In the genomic region with DNA sequence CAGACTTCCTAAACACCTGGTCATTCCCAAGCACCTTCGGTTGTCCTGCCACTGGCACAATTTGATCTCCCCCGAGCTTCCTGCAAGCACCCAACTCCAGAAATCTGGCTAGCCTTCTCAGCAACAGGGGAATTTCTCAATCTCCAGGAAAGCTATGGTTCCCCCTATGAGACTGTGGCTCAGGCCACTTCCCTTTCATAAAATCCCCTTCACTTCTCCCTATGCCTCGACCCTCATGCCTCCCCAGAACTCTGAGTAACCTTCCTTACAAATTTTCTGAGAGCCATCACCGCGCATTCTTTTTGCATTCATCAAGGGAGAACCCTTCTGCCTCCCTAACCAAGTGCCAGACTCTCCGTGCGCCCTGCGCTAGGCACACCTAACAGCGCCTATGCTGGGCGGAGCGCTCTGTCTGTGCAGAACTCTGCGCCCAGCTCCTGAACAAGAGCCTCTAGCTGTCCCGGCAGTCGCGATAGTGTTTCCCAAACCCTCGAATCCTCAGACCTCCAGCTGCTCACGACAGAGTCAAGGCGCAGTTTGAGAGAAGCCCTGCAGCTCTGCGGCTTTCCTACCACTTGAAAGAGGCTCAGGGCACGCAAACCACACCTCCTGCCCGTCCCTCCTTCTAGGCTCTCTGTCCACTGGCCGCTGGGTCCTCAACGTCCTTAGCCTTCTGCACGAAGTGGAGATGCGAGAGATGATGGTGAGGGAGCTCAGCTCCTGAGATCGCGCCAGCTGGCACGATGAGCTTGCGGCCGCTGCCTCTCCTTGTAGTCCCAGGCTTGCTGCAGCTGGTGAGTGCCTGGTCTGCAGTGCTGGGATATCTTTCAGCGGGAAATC, we compare ENCODE assay signal across 8 mouse cellular contexts. TPM values are rescaled to one million over a fixed set of nuclear protein-coding genes. Genes with fewer than 3 reads are reported as not detected.
DNase-seq lines count a peak whose midpoint lies in the region; ATAC-seq and TF ChIP-seq lines count a peak whose summit lies in the region.
"Had no signal": no experiment of that assay in that cellular context is flagged by ENCODE, and none has a peak within 500 bp of the region (broad histone marks: within the 10 kb centered on the region; RNA-seq: fewer than 3 reads in every experiment).

TSS of gene Nxph2 (plus strand) at position 501 of the 840 bp plus-strand sequence.

- 3% methylated on average over 31 of the region's 31 CpGs for WGBS in forebrain, embryonic 15.5 days
- WGBS in midbrain, embryonic 12.5 days, result 3% methylated on average over 31 of the region's 31 CpGs

- H3K4me2 ChIP-seq in forebrain, embryonic 15.5 days (replicated peaks), result peak within 1 kb of the TSS; percentile 69
- peak within 1 kb of the TSS; percentile 86 for H3K4me2 ChIP-seq in midbrain, embryonic 12.5 days (replicated peaks)

- peaks cover 11% of the 10 kb centered on the region for H3K4me1 ChIP-seq in forebrain, embryonic 15.5 days
- H3K4me1 ChIP-seq in midbrain, embryonic 12.5 days, result peaks cover 6% of the 10 kb centered on the region; the same call in 1 of the 2 replicates

- peak; percentile 82 for ATAC-seq in forebrain, embryonic 15.5 days (replicated peaks)
- ATAC-seq in midbrain, embryonic 12.5 days (ENCODE audit: low FRiP score, low read depth), result peak; percentile 83

- H3K36me3 ChIP-seq in forebrain, embryonic 15.5 days, result no peaks in the 10 kb centered on the region
- H3K36me3 ChIP-seq in midbrain, embryonic 12.5 days, result no peaks in the 10 kb centered on the region

- no peaks in the 10 kb centered on the region for H3K27me3 ChIP-seq in forebrain, embryonic 15.5 days
- peaks cover 13% of the 10 kb centered on the region for H3K27me3 ChIP-seq in midbrain, embryonic 12.5 days

- no peaks in the 10 kb centered on the region for H3K9me3 ChIP-seq in forebrain, embryonic 15.5 days
- no peaks in the 10 kb centered on the region for H3K9me3 ChIP-seq in midbrain, embryonic 12.5 days

- H3K4me3 ChIP-seq in forebrain, embryonic 15.5 days, result peak within 1 kb of the TSS; percentile 44
- peak within 1 kb of the TSS; percentile 49 for H3K4me3 ChIP-seq in layer of hippocampus, adult 2 months
- H3K4me3 ChIP-seq in midbrain, embryonic 12.5 days, result peak within 1 kb of the TSS; percentile 47
- H3K4me3 ChIP-seq: myocyte had no signal

- TF ChIP-seq CTCF in layer of hippocampus, adult 2 months (conservative IDR thresholded peaks at IDR 0.05), result no peak

- peak within 1 kb of the TSS; percentile 47 for H3K9ac ChIP-seq in forebrain, embryonic 15.5 days (replicated peaks)
- peak within 1 kb of the TSS; percentile 43 for H3K9ac ChIP-seq in midbrain, embryonic 12.5 days (replicated peaks)

- DNase-seq in urinary bladder, postnatal 14 days (ENCODE audit: low spot score), result peak; percentile 3
- DNase-seq in urinary bladder, postnatal 10 days (ENCODE audit: low spot score), result no peak
- DNase-seq in layer of hippocampus, adult 2 months (ENCODE audit: low spot score in 2 of 2), result peak in 1 of 2 experiments; percentile 9
- DNase-seq in testis, postnatal 14 days (ENCODE audit: low spot score), result peak; percentile 5
- DNase-seq in adrenal gland, postnatal 25 days, result no peak

- peak within 1 kb of the TSS; percentile 44 for H3K27ac ChIP-seq in forebrain, embryonic 15.5 days (replicated peaks)
- H3K27ac ChIP-seq in layer of hippocampus, adult 2 months, result no peak within 1 kb of the TSS
- no peak within 1 kb of the TSS for H3K27ac ChIP-seq in midbrain, embryonic 12.5 days (replicated peaks)

RNA-seq across cellular contexts. Expression of gene Nxph2, which starts in this region (rescaled TPM):
- polyA plus RNA-seq in forebrain, embryonic 15.5 days (2015; fragmentation: Nextera tagmentation; extraction: Ambion mirVana), result 6.2 and 6.3 TPM in 2 replicates
- 1 to 10 TPM; 1.6 TPM for total RNA-seq in layer of hippocampus, adult 2 months (2021)
- not detected in 2 replicates for polyA plus RNA-seq in midbrain, embryonic 12.5 days (2016; fragmentation: Nextera tagmentation; extraction: Ambion mirVana)
- total RNA-seq in adrenal gland, postnatal 25 days (2021), result not detected in 2 replicates
- polyA plus RNA-seq: myocyte had no signal

Comparison
In these comparisons a context has a peak if more than half of its experiments do, and no peak if none do; other contexts are left out.
1. DNase-seq: peak in urinary bladder, postnatal 14 days (single experiment) and testis, postnatal 14 days (single experiment); none in urinary bladder, postnatal 10 days (single experiment) and adrenal gland, postnatal 25 days (single experiment).
2. Peak in ATAC-seq, H3K4me3 ChIP-seq, H3K9ac ChIP-seq and H3K4me2 ChIP-seq in midbrain, embryonic 12.5 days; RNA of the gene not detected or under 1 TPM.
3. Peak in every context shown above with its lines, with median percentiles within 50 percentile points of each other: H3K4me3 ChIP-seq.